ENCODE assay signal across 8 mouse cellular contexts in genomic region chr8:71568941-71569340, GRCm38 (mm10). TPM values are rescaled to one million over a fixed set of nuclear protein-coding genes. Genes with fewer than 3 reads are reported as not detected.
A peak's percentile ranks its signal among the peaks of the same experiment; 100 is the strongest.
DNase-seq lines count a peak whose midpoint lies in the region; ATAC-seq and TF ChIP-seq lines count a peak whose summit lies in the region.

No protein-coding gene starts in this region.

- H3K4me3 ChIP-seq in kidney, embryonic 14.5 days (ENCODE audit: low read length) = peak overlapping the region; percentile 67
- H3K4me3 ChIP-seq in embryonic facial prominence, embryonic 14.5 days (ENCODE audit: low read depth, low read length) = peak overlapping the region; percentile 62
- H3K4me3 ChIP-seq in hindbrain, postnatal 0 days (ENCODE audit: low read length) = peak overlapping the region; percentile 66
- H3K4me3 ChIP-seq in midbrain, postnatal 0 days (ENCODE audit: low read depth, low read length) = peak overlapping the region; percentile 65

- H3K9me3 ChIP-seq in kidney, embryonic 14.5 days (ENCODE audit: control insufficient read depth, low read length) = peaks cover 7% of the 10 kb centered on the region
- no peaks in the 10 kb centered on the region for H3K9me3 ChIP-seq in embryonic facial prominence, embryonic 14.5 days (ENCODE audit: control insufficient read depth, low read length)
- no peaks in the 10 kb centered on the region for H3K9me3 ChIP-seq in hindbrain, postnatal 0 days (ENCODE audit: low read length)
- H3K9me3 ChIP-seq in midbrain, postnatal 0 days (ENCODE audit: low read length) = no peaks in the 10 kb centered on the region

- peak overlapping the region; percentile 88 for H3K27ac ChIP-seq in kidney, embryonic 14.5 days (ENCODE audit: low read depth, low read length)
- H3K27ac ChIP-seq in embryonic facial prominence, embryonic 14.5 days (replicated peaks; ENCODE audit: low read depth, low read length) = peak overlapping the region; percentile 81; the same call in 1 of the 2 replicates
- H3K27ac ChIP-seq in hindbrain, postnatal 0 days = peak overlapping the region; percentile 91
- H3K27ac ChIP-seq in midbrain, postnatal 0 days (ENCODE audit: low read depth, low read length) = peak overlapping the region; percentile 89

- peak overlapping the region; percentile 50; the same call in 1 of the 2 replicates for H3K9ac ChIP-seq in kidney, embryonic 14.5 days (ENCODE audit: low read depth, low read length)
- H3K9ac ChIP-seq in embryonic facial prominence, embryonic 14.5 days (ENCODE audit: low read depth, low read length) = peak overlapping the region; percentile 74; the same call in 1 of the 2 replicates
- H3K9ac ChIP-seq in hindbrain, postnatal 0 days (replicated peaks; ENCODE audit: low read length) = peak overlapping the region; percentile 62
- H3K9ac ChIP-seq in midbrain, postnatal 0 days (replicated peaks; ENCODE audit: low read length, poor library complexity, severe bottlenecking) = peak overlapping the region; percentile 79

- H3K4me2 ChIP-seq in kidney, embryonic 14.5 days (replicated peaks; ENCODE audit: low read depth, low read length) = peak overlapping the region; percentile 87
- H3K4me2 ChIP-seq in embryonic facial prominence, embryonic 14.5 days (ENCODE audit: low read depth, low read length) = peak overlapping the region; percentile 87
- H3K4me2 ChIP-seq in hindbrain, postnatal 0 days (ENCODE audit: low read depth, low read length) = peak overlapping the region; percentile 68
- H3K4me2 ChIP-seq in midbrain, postnatal 0 days (ENCODE audit: low read depth, low read length, poor library complexity, severe bottlenecking) = peak overlapping the region; percentile 77

- peaks cover 21% of the 10 kb centered on the region; the same call in 1 of the 2 replicates for H3K4me1 ChIP-seq in kidney, embryonic 14.5 days (ENCODE audit: control insufficient read depth, insufficient read depth, low read length)
- peaks cover 19% of the 10 kb centered on the region; the same call in 1 of the 2 replicates for H3K4me1 ChIP-seq in embryonic facial prominence, embryonic 14.5 days (ENCODE audit: control insufficient read depth, insufficient read depth, low read length)
- peaks cover 10% of the 10 kb centered on the region for H3K4me1 ChIP-seq in hindbrain, postnatal 0 days (ENCODE audit: insufficient read depth, low read length)
- peaks cover 8% of the 10 kb centered on the region; the same call in 1 of the 2 replicates for H3K4me1 ChIP-seq in midbrain, postnatal 0 days (ENCODE audit: insufficient read depth, low read length)

- H3K36me3 ChIP-seq in kidney, embryonic 14.5 days (ENCODE audit: control insufficient read depth, insufficient read depth, low read length) = no peaks in the 10 kb centered on the region
- H3K36me3 ChIP-seq in embryonic facial prominence, embryonic 14.5 days (ENCODE audit: control insufficient read depth, insufficient read depth, low read length) = no peaks in the 10 kb centered on the region
- H3K36me3 ChIP-seq in hindbrain, postnatal 0 days (ENCODE audit: insufficient read depth, low read length) = no peaks in the 10 kb centered on the region
- no peaks in the 10 kb centered on the region for H3K36me3 ChIP-seq in midbrain, postnatal 0 days (ENCODE audit: insufficient read depth, low read length)

- DNase-seq in kidney, postnatal 14 days = no peak
- DNase-seq in embryonic facial prominence, embryonic 14.5 days (ENCODE audit: low spot score) = no peak
- no peak for DNase-seq in hindbrain, postnatal 0 days (ENCODE audit: low spot score)
- no peak for DNase-seq in midbrain, postnatal 0 days (ENCODE audit: low spot score)
- DNase-seq in spleen, postnatal 14 days (ENCODE audit: low spot score in 2 of 2) = no peak
- DNase-seq in frontal cortex, postnatal 25 days (ENCODE audit: low spot score in 2 of 2) = no peak
- no peak for DNase-seq in ovary, postnatal 10 days (ENCODE audit: low spot score)

- no peaks in the 10 kb centered on the region for H3K27me3 ChIP-seq in kidney, embryonic 14.5 days (ENCODE audit: control insufficient read depth, insufficient read depth, low read length)
- H3K27me3 ChIP-seq in embryonic facial prominence, embryonic 14.5 days (replicated peaks; ENCODE audit: control insufficient read depth, insufficient read depth, low read length) = no peaks in the 10 kb centered on the region; the same call in 1 of the 2 replicates
- H3K27me3 ChIP-seq in hindbrain, postnatal 0 days (ENCODE audit: insufficient read depth, low read length) = no peaks in the 10 kb centered on the region
- H3K27me3 ChIP-seq in midbrain, postnatal 0 days (ENCODE audit: insufficient read depth, low read length) = 0 out of 2 replicates have a peak, but pooled peaks cover 4% of the 10 kb centered on the region

- 29% methylated on average over 6 of the region's 6 CpGs for WGBS in kidney, embryonic 14.5 days
- WGBS in embryonic facial prominence, embryonic 14.5 days = 10% methylated on average over 6 of the region's 6 CpGs
- 14% methylated on average over 6 of the region's 6 CpGs for WGBS in hindbrain, postnatal 0 days
- WGBS in midbrain, postnatal 0 days = 18% methylated on average over 6 of the region's 6 CpGs

- no peak for ATAC-seq in kidney, embryonic 14.5 days (ENCODE audit: low FRiP score, low TSS enrichment)
- ATAC-seq in embryonic facial prominence, embryonic 14.5 days (ENCODE audit: low read depth) = no peak
- ATAC-seq in hindbrain, postnatal 0 days = no peak
- ATAC-seq in midbrain, postnatal 0 days (ENCODE audit: low FRiP score) = no peak

- TF ChIP-seq CTCF in hindbrain, postnatal 0 days (IDR thresholded peaks at IDR 0.05; ENCODE audit: low read depth) = no peak
- no peak for TF ChIP-seq CTCF in midbrain, postnatal 0 days (IDR thresholded peaks at IDR 0.05)

RNA-seq across cellular contexts. Expression of gene Slc27a1, which starts 0.3 kb away (rescaled TPM):
- polyA plus RNA-seq in kidney, embryonic 14.5 days (2014; fragmentation: Nextera tagmentation; extraction: Ambion mirVana) = 26.5 and 30.9 TPM in 2 replicates
- polyA plus RNA-seq in embryonic facial prominence, embryonic 14.5 days (2014; fragmentation: Nextera tagmentation; extraction: Ambion mirVana) = 15.5 and 20.4 TPM in 2 replicates
- 210 and 238 TPM in 2 replicates for total RNA-seq in hindbrain, postnatal 0 days (2014; rRNA removed)
- 127 and 152 TPM in 2 replicates for polyA plus RNA-seq in hindbrain, postnatal 0 days (2015; fragmentation: Nextera tagmentation; extraction: Ambion mirVana)
- 150 and 160 TPM in 2 replicates for total RNA-seq in midbrain, postnatal 0 days (2014; rRNA removed)
- 99.7 and 110 TPM in 2 replicates for polyA plus RNA-seq in midbrain, postnatal 0 days (2015; fragmentation: Nextera tagmentation; extraction: Ambion mirVana)

RNA-seq across cellular contexts. Expression of gene Nxnl1, which starts 2.5 kb away (rescaled TPM):
- 0.16 and 0.27 TPM in 2 replicates for polyA plus RNA-seq in kidney, embryonic 14.5 days (2014; fragmentation: Nextera tagmentation; extraction: Ambion mirVana)
- polyA plus RNA-seq in embryonic facial prominence, embryonic 14.5 days (2014; fragmentation: Nextera tagmentation; extraction: Ambion mirVana) = 0.07 TPM in 1 of 2 replicates, not detected in the other
- total RNA-seq in hindbrain, postnatal 0 days (2014; rRNA removed) = not detected in 2 replicates
- 0.20 TPM in 1 of 2 replicates, not detected in the other for polyA plus RNA-seq in hindbrain, postnatal 0 days (2015; fragmentation: Nextera tagmentation; extraction: Ambion mirVana)
- 0.55 TPM in 1 of 2 replicates, not detected in the other for total RNA-seq in midbrain, postnatal 0 days (2014; rRNA removed)
- polyA plus RNA-seq in midbrain, postnatal 0 days (2015; fragmentation: Nextera tagmentation; extraction: Ambion mirVana) = 0.05 and 0.12 TPM in 2 replicates

RNA-seq across cellular contexts. Expression of gene Tmem221, which starts 10.3 kb away (rescaled TPM):
- 8.2 and 11.2 TPM in 2 replicates for polyA plus RNA-seq in kidney, embryonic 14.5 days (2014; fragmentation: Nextera tagmentation; extraction: Ambion mirVana)
- polyA plus RNA-seq in embryonic facial prominence, embryonic 14.5 days (2014; fragmentation: Nextera tagmentation; extraction: Ambion mirVana) = 1.1 and 1.4 TPM in 2 replicates
- total RNA-seq in hindbrain, postnatal 0 days (2014; rRNA removed) = 1.3 TPM in 1 of 2 replicates, not detected in the other
- 0.18 and 0.29 TPM in 2 replicates for polyA plus RNA-seq in hindbrain, postnatal 0 days (2015; fragmentation: Nextera tagmentation; extraction: Ambion mirVana)
- total RNA-seq in midbrain, postnatal 0 days (2014; rRNA removed) = 0.11 and 0.14 TPM in 2 replicates
- polyA plus RNA-seq in midbrain, postnatal 0 days (2015; fragmentation: Nextera tagmentation; extraction: Ambion mirVana) = 0.20 TPM in 1 of 2 replicates, not detected in the other

RNA-seq across cellular contexts. Expression of gene Pgls, which starts 23.0 kb away (rescaled TPM):
- polyA plus RNA-seq in kidney, embryonic 14.5 days (2014; fragmentation: Nextera tagmentation; extraction: Ambion mirVana) = 283 and 289 TPM in 2 replicates
- polyA plus RNA-seq in embryonic facial prominence, embryonic 14.5 days (2014; fragmentation: Nextera tagmentation; extraction: Ambion mirVana) = 239 and 245 TPM in 2 replicates
- total RNA-seq in hindbrain, postnatal 0 days (2014; rRNA removed) = 344 and 379 TPM in 2 replicates
- polyA plus RNA-seq in hindbrain, postnatal 0 days (2015; fragmentation: Nextera tagmentation; extraction: Ambion mirVana) = 272 and 275 TPM in 2 replicates
- total RNA-seq in midbrain, postnatal 0 days (2014; rRNA removed) = 333 and 399 TPM in 2 replicates
- polyA plus RNA-seq in midbrain, postnatal 0 days (2015; fragmentation: Nextera tagmentation; extraction: Ambion mirVana) = 293 and 300 TPM in 2 replicates

RNA-seq across cellular contexts. Expression of gene Mvb12a, which starts 26.2 kb away (rescaled TPM):
- 98.7 and 111 TPM in 2 replicates for polyA plus RNA-seq in kidney, embryonic 14.5 days (2014; fragmentation: Nextera tagmentation; extraction: Ambion mirVana)
- polyA plus RNA-seq in embryonic facial prominence, embryonic 14.5 days (2014; fragmentation: Nextera tagmentation; extraction: Ambion mirVana) = 85.4 and 95.3 TPM in 2 replicates
- 75.9 and 83.8 TPM in 2 replicates for total RNA-seq in hindbrain, postnatal 0 days (2014; rRNA removed)
- polyA plus RNA-seq in hindbrain, postnatal 0 days (2015; fragmentation: Nextera tagmentation; extraction: Ambion mirVana) = 83.7 and 85.7 TPM in 2 replicates
- total RNA-seq in midbrain, postnatal 0 days (2014; rRNA removed) = 77.4 and 79.2 TPM in 2 replicates
- polyA plus RNA-seq in midbrain, postnatal 0 days (2015; fragmentation: Nextera tagmentation; extraction: Ambion mirVana) = 81.4 and 82.6 TPM in 2 replicates
